Mouse (Mus musculus): ENCODE results near the gene Cadm2. TPM values are rescaled to one million over a fixed set of nuclear protein-coding genes. Genes with fewer than 3 reads are reported as not detected.

The Cadm2 gene
- polyA plus RNA-seq, 1 experiment from 2014 or later, result 5.3 TPM

- 92% methylated on average over 4 of the region's 4 CpGs for WGBS
- no peak for ATAC-seq (ENCODE audit: insufficient number of reproducible peaks, insufficient read depth, low FRiP score, low read depth)
- H3K4me1 ChIP-seq (ENCODE audit: control insufficient read depth, insufficient read depth, low read length), result no peaks in the 10 kb centered on the region
- H3K27ac ChIP-seq (ENCODE audit: low read length), result no peak overlapping the region
- H3K4me3 ChIP-seq (ENCODE audit: low read depth, low read length), result no peak overlapping the region
- H3K27me3 ChIP-seq (ENCODE audit: control insufficient read depth, insufficient read depth, low read length), result no peaks in the 10 kb centered on the region
- no peaks in the 10 kb centered on the region for H3K36me3 ChIP-seq (ENCODE audit: control insufficient read depth, insufficient read depth, low read length)
- no peaks in the 10 kb centered on the region for H3K9me3 ChIP-seq (ENCODE audit: control insufficient read depth, low read depth, low read length)
- no peak overlapping the region for H3K4me2 ChIP-seq (replicated peaks; ENCODE audit: low read depth, low read length)
- no peak overlapping the region for H3K9ac ChIP-seq (replicated peaks; ENCODE audit: low read depth, low read length)
Measured at GRCm38 (mm10) chr16:66769545-66769944, 851.2 kb downstream of the Cadm2 start.

- H3K4me3 ChIP-seq (ENCODE audit: low read depth, low read length), result no peak overlapping the region
- WGBS, result 63% methylated on average over 4 of the region's 4 CpGs
- H3K9ac ChIP-seq (replicated peaks; ENCODE audit: low read depth, low read length), result no peak overlapping the region
- ATAC-seq (ENCODE audit: insufficient number of reproducible peaks, insufficient read depth, low FRiP score, low read depth), result no peak
- H3K36me3 ChIP-seq (ENCODE audit: control insufficient read depth, insufficient read depth, low read length), result no peaks in the 10 kb centered on the region
- H3K9me3 ChIP-seq (ENCODE audit: control insufficient read depth, low read depth, low read length), result no peaks in the 10 kb centered on the region
- H3K4me1 ChIP-seq (ENCODE audit: control insufficient read depth, insufficient read depth, low read length), result no peaks in the 10 kb centered on the region
- no peak overlapping the region for H3K4me2 ChIP-seq (replicated peaks; ENCODE audit: low read depth, low read length)
- H3K27me3 ChIP-seq (ENCODE audit: control insufficient read depth, insufficient read depth, low read length), result no peaks in the 10 kb centered on the region
- no peak overlapping the region for H3K27ac ChIP-seq (ENCODE audit: low read length)
Measured at GRCm38 (mm10) chr16:66768684-66769389, 851.9 kb downstream of the Cadm2 start.

- Histone ChIP-seq H3K4me1 (ENCODE audit: control insufficient read depth, insufficient read depth, low read length) (no peaks in the 10 kb centered on the region), H3K4me3 (ENCODE audit: low read depth, low read length) (no peak overlapping the region), H3K4me2 (replicated peaks; ENCODE audit: low read depth, low read length) (no peak overlapping the region), H3K9ac (replicated peaks; ENCODE audit: low read depth, low read length) (no peak overlapping the region), H3K27me3 (ENCODE audit: control insufficient read depth, insufficient read depth, low read length) (no peaks in the 10 kb centered on the region), H3K36me3 (ENCODE audit: control insufficient read depth, insufficient read depth, low read length) (no peaks in the 10 kb centered on the region), H3K27ac (ENCODE audit: low read length) (no peak overlapping the region), H3K9me3 (ENCODE audit: control insufficient read depth, low read depth, low read length) (no peaks in the 10 kb centered on the region)
- ATAC-seq (ENCODE audit: insufficient number of reproducible peaks, insufficient read depth, low FRiP score, low read depth), result no peak
Measured at GRCm38 (mm10) chr16:66761546-66762473, 858.9 kb downstream of the Cadm2 start.

- Histone ChIP-seq H3K27me3 (ENCODE audit: control insufficient read depth, insufficient read depth, low read length) (no peaks in the 10 kb centered on the region), H3K27ac (ENCODE audit: low read length) (no peak overlapping the region), H3K4me2 (replicated peaks; ENCODE audit: low read depth, low read length) (no peak overlapping the region), H3K4me1 (ENCODE audit: control insufficient read depth, insufficient read depth, low read length) (no peaks in the 10 kb centered on the region), H3K9me3 (ENCODE audit: control insufficient read depth, low read depth, low read length) (no peaks in the 10 kb centered on the region), H3K4me3 (ENCODE audit: low read depth, low read length) (no peak overlapping the region), H3K36me3 (ENCODE audit: control insufficient read depth, insufficient read depth, low read length) (no peaks in the 10 kb centered on the region), H3K9ac (replicated peaks; ENCODE audit: low read depth, low read length) (no peak overlapping the region)
- 84% methylated on average over 2 of the region's 2 CpGs for WGBS
- ATAC-seq (ENCODE audit: insufficient number of reproducible peaks, insufficient read depth, low FRiP score, low read depth), result no peak
Measured at GRCm38 (mm10) chr16:66748533-66748932, 872.2 kb downstream of the Cadm2 start.

GRCm38 (mm10) chr16:66731212-66731611 is 889.5 kb downstream of the Cadm2 start:
- no peaks in the 10 kb centered on the region for H3K27me3 ChIP-seq (ENCODE audit: control insufficient read depth, insufficient read depth, low read length)
- no peak for ATAC-seq (ENCODE audit: insufficient number of reproducible peaks, insufficient read depth, low FRiP score, low read depth)
- H3K27ac ChIP-seq (ENCODE audit: low read length), result no peak overlapping the region
- no peak overlapping the region for H3K4me2 ChIP-seq (replicated peaks; ENCODE audit: low read depth, low read length)
- no peaks in the 10 kb centered on the region for H3K36me3 ChIP-seq (ENCODE audit: control insufficient read depth, insufficient read depth, low read length)
- 56% methylated on average over 3 of the region's 3 CpGs for WGBS
- H3K4me3 ChIP-seq (ENCODE audit: low read depth, low read length), result no peak overlapping the region
- no peak overlapping the region for H3K9ac ChIP-seq (replicated peaks; ENCODE audit: low read depth, low read length)
- H3K4me1 ChIP-seq (ENCODE audit: control insufficient read depth, insufficient read depth, low read length), result no peaks in the 10 kb centered on the region
- no peaks in the 10 kb centered on the region for H3K9me3 ChIP-seq (ENCODE audit: control insufficient read depth, low read depth, low read length)

GRCm38 (mm10) chr16:66706476-66706875 is 914.2 kb downstream of the Cadm2 start:
- ATAC-seq (ENCODE audit: insufficient number of reproducible peaks, insufficient read depth, low FRiP score, low read depth), result no peak
- H3K4me1 ChIP-seq (ENCODE audit: control insufficient read depth, insufficient read depth, low read length), result no peaks in the 10 kb centered on the region
- no peaks in the 10 kb centered on the region for H3K36me3 ChIP-seq (ENCODE audit: control insufficient read depth, insufficient read depth, low read length)
- H3K4me3 ChIP-seq (ENCODE audit: low read depth, low read length), result no peak overlapping the region
- H3K4me2 ChIP-seq (replicated peaks; ENCODE audit: low read depth, low read length), result no peak overlapping the region
- no peak overlapping the region for H3K9ac ChIP-seq (replicated peaks; ENCODE audit: low read depth, low read length)
- whole genome bisulfite sequencing, result 56% methylated on average over 3 of the region's 3 CpGs
- no peaks in the 10 kb centered on the region for H3K27me3 ChIP-seq (ENCODE audit: control insufficient read depth, insufficient read depth, low read length)
- no peaks in the 10 kb centered on the region for H3K9me3 ChIP-seq (ENCODE audit: control insufficient read depth, low read depth, low read length)
- H3K27ac ChIP-seq (ENCODE audit: low read length), result no peak overlapping the region

GRCm38 (mm10) chr16:66694783-66695182 is 925.9 kb downstream of the Cadm2 start:
- ATAC-seq (ENCODE audit: insufficient number of reproducible peaks, insufficient read depth, low FRiP score, low read depth), result no peak
- Histone ChIP-seq H3K36me3 (ENCODE audit: control insufficient read depth, insufficient read depth, low read length) (no peaks in the 10 kb centered on the region), H3K9ac (replicated peaks; ENCODE audit: low read depth, low read length) (no peak overlapping the region), H3K27me3 (ENCODE audit: control insufficient read depth, insufficient read depth, low read length) (no peaks in the 10 kb centered on the region), H3K27ac (ENCODE audit: low read length) (no peak overlapping the region), H3K9me3 (ENCODE audit: control insufficient read depth, low read depth, low read length) (no peaks in the 10 kb centered on the region), H3K4me2 (replicated peaks; ENCODE audit: low read depth, low read length) (no peak overlapping the region), H3K4me3 (ENCODE audit: low read depth, low read length) (no peak overlapping the region), H3K4me1 (ENCODE audit: control insufficient read depth, insufficient read depth, low read length) (no peaks in the 10 kb centered on the region)

- Histone ChIP-seq H3K4me2 (replicated peaks; ENCODE audit: low read depth, low read length) (no peak overlapping the region), H3K27me3 (ENCODE audit: control insufficient read depth, insufficient read depth, low read length) (no peaks in the 10 kb centered on the region), H3K36me3 (ENCODE audit: control insufficient read depth, insufficient read depth, low read length) (no peaks in the 10 kb centered on the region), H3K27ac (ENCODE audit: low read length) (no peak overlapping the region), H3K4me1 (ENCODE audit: control insufficient read depth, insufficient read depth, low read length) (no peaks in the 10 kb centered on the region), H3K4me3 (ENCODE audit: low read depth, low read length) (no peak overlapping the region), H3K9ac (replicated peaks; ENCODE audit: low read depth, low read length) (no peak overlapping the region), H3K9me3 (ENCODE audit: control insufficient read depth, low read depth, low read length) (no peaks in the 10 kb centered on the region)
- no peak for ATAC-seq (ENCODE audit: insufficient number of reproducible peaks, insufficient read depth, low FRiP score, low read depth)
Measured at GRCm38 (mm10) chr16:66677241-66677640, 943.5 kb downstream of the Cadm2 start.
